Mouse (Mus musculus): ENCODE measurements around the gene Antxr2. TPM values are rescaled to one million over a fixed set of nuclear protein-coding genes. Genes with fewer than 3 reads are reported as not detected.

The Antxr2 gene
- polyA plus RNA-seq, 1 experiment from 2014 or later = 19.7 TPM

GRCm38 (mm10) chr5:97851981-97852748 lies 178.7 kb downstream of the Antxr2 start:
- no peaks in the 10 kb centered on the region for H3K36me3 ChIP-seq
- no peak overlapping the region for H3K9ac ChIP-seq
- H3K9me3 ChIP-seq = no peaks in the 10 kb centered on the region
- no peak overlapping the region for H3K4me2 ChIP-seq
- H3K27me3 ChIP-seq (replicated peaks) = no peaks in the 10 kb centered on the region
- 86% methylated on average over 5 of the region's 5 CpGs for WGBS
- no peak for ATAC-seq (ENCODE audit: insufficient read depth, low FRiP score, low read depth)
- no peaks in the 10 kb centered on the region for H3K4me1 ChIP-seq
- H3K4me3 ChIP-seq (replicated peaks) = no peak overlapping the region
- H3K27ac ChIP-seq = no peak overlapping the region

DNA sequence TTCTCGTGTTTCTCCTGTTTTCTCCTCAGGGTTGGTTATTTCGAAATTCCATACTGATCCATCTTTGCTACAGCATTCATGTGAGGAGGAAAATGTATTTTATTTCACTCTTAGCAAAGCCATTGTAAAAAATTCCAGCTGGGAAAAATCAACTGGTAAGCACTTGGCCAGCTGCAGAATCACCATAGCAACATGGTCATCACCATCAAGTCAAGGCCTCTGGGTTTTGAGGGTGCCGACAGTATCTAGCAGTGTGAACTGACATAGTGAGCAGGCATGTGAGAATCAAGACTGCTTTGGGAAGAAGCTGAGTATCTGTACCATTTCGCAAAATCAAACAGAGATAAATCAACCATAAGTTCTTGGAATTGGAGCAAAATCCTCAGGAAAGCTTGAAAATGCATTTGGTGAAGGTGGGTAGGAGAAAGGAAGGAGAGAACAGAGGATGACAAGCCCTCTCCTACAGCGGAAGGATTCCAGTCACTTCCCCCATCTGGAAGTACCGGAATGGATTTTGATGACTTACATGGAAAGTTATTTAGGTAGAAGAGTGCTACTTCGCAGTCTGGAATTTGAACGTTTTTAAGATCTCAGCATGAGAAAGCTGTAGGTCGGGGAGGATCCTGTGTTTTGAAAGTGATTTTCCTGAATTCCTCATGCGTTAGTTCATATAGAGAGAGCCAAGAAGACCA lies 183.5 kb downstream of the Antxr2 start:
- no peaks in the 10 kb centered on the region for H3K36me3 ChIP-seq
- H3K27me3 ChIP-seq (replicated peaks) = no peaks in the 10 kb centered on the region
- 54% methylated on average over 10 of the region's 10 CpGs for WGBS
- H3K27ac ChIP-seq = no peak overlapping the region
- H3K9ac ChIP-seq = no peak overlapping the region
- H3K4me3 ChIP-seq (replicated peaks) = no peak overlapping the region
- no peak for ATAC-seq (ENCODE audit: insufficient read depth, low FRiP score, low read depth)
- no peaks in the 10 kb centered on the region for H3K9me3 ChIP-seq
- H3K4me2 ChIP-seq = no peak overlapping the region
- no peaks in the 10 kb centered on the region for H3K4me1 ChIP-seq

GRCm38 (mm10) chr5:97846503-97846902 lies 184.3 kb downstream of the Antxr2 start:
- Histone ChIP-seq H3K9me3 (no peaks in the 10 kb centered on the region), H3K4me2 (no peak overlapping the region), H3K9ac (no peak overlapping the region), H3K36me3 (no peaks in the 10 kb centered on the region), H3K4me1 (no peaks in the 10 kb centered on the region), H3K27ac (no peak overlapping the region), H3K4me3 (replicated peaks) (no peak overlapping the region), H3K27me3 (replicated peaks) (no peaks in the 10 kb centered on the region)
- ATAC-seq (ENCODE audit: insufficient read depth, low FRiP score, low read depth) = no peak
- 80% methylated on average over 2 of the region's 2 CpGs for WGBS

- no peaks in the 10 kb centered on the region for H3K36me3 ChIP-seq
- WGBS = 38% methylated on average over 1 of the region's 1 CpGs
- no peak overlapping the region for H3K4me3 ChIP-seq (replicated peaks)
- no peak overlapping the region for H3K4me2 ChIP-seq
- no peak overlapping the region for H3K27ac ChIP-seq
- H3K9me3 ChIP-seq = no peaks in the 10 kb centered on the region
- no peaks in the 10 kb centered on the region for H3K4me1 ChIP-seq
- H3K27me3 ChIP-seq (replicated peaks) = no peaks in the 10 kb centered on the region
- H3K9ac ChIP-seq = no peak overlapping the region
- ATAC-seq (ENCODE audit: insufficient read depth, low FRiP score, low read depth) = no peak
Measured at GRCm38 (mm10) chr5:97842016-97842415, 188.8 kb downstream of the Antxr2 start.

- Histone ChIP-seq H3K4me2 (no peak overlapping the region), H3K9me3 (no peaks in the 10 kb centered on the region), H3K4me1 (no peaks in the 10 kb centered on the region), H3K27me3 (replicated peaks) (no peaks in the 10 kb centered on the region), H3K4me3 (replicated peaks) (no peak overlapping the region), H3K9ac (no peak overlapping the region), H3K27ac (no peak overlapping the region), H3K36me3 (no peaks in the 10 kb centered on the region)
- no peak for ATAC-seq (ENCODE audit: insufficient read depth, low FRiP score, low read depth)
Measured at GRCm38 (mm10) chr5:97839924-97840279, 190.9 kb downstream of the Antxr2 start.

- WGBS = 86% methylated on average over 3 of the region's 3 CpGs
- no peaks in the 10 kb centered on the region for H3K27me3 ChIP-seq (replicated peaks)
- no peak overlapping the region for H3K9ac ChIP-seq
- H3K4me3 ChIP-seq (replicated peaks) = no peak overlapping the region
- H3K4me2 ChIP-seq = no peak overlapping the region
- no peaks in the 10 kb centered on the region for H3K4me1 ChIP-seq
- ATAC-seq (ENCODE audit: insufficient read depth, low FRiP score, low read depth) = no peak
- H3K27ac ChIP-seq = no peak overlapping the region
- H3K36me3 ChIP-seq = no peaks in the 10 kb centered on the region
- H3K9me3 ChIP-seq = no peaks in the 10 kb centered on the region
Measured at GRCm38 (mm10) chr5:97839271-97839923, 191.4 kb downstream of the Antxr2 start.

DNA sequence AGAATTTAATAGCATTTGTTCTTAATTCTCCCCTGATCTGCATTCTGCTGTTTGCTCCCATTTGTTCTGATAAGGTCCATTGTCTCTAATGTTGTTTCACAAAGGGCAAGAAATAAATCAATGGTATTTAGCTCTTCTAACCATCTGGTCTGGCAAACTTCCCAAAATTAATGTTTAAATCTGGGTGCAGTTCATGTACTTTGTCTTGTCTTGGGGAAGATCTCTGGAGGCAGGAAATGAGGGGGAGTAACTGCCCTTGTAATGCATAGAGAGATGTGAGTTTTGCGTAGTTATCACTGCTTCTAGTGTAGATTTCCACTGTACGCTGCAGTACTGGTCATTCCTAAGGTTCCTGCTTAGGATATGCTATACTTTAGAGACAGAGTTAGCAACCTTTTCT lies 193.5 kb downstream of the Antxr2 start:
- H3K27ac ChIP-seq = no peak overlapping the region
- no peaks in the 10 kb centered on the region for H3K27me3 ChIP-seq (replicated peaks)
- no peaks in the 10 kb centered on the region for H3K36me3 ChIP-seq
- 36% methylated on average over 2 of the region's 2 CpGs for WGBS
- no peak overlapping the region for H3K4me3 ChIP-seq (replicated peaks)
- H3K9me3 ChIP-seq = no peaks in the 10 kb centered on the region
- no peaks in the 10 kb centered on the region for H3K4me1 ChIP-seq
- no peak for ATAC-seq (ENCODE audit: insufficient read depth, low FRiP score, low read depth)
- H3K9ac ChIP-seq = no peak overlapping the region
- H3K4me2 ChIP-seq = no peak overlapping the region

GRCm38 (mm10) chr5:97835418-97835817 lies 195.4 kb downstream of the Antxr2 start:
- Histone ChIP-seq H3K4me2 (no peak overlapping the region), H3K27me3 (replicated peaks) (no peaks in the 10 kb centered on the region), H3K9me3 (no peaks in the 10 kb centered on the region), H3K4me1 (no peaks in the 10 kb centered on the region), H3K36me3 (no peaks in the 10 kb centered on the region), H3K27ac (no peak overlapping the region), H3K4me3 (replicated peaks) (no peak overlapping the region), H3K9ac (no peak overlapping the region)
- ATAC-seq (ENCODE audit: insufficient read depth, low FRiP score, low read depth) = no peak
- WGBS = 68% methylated on average over 2 of the region's 2 CpGs

- Histone ChIP-seq H3K36me3 (no peaks in the 10 kb centered on the region), H3K4me3 (replicated peaks) (no peak overlapping the region), H3K4me2 (no peak overlapping the region), H3K4me1 (no peaks in the 10 kb centered on the region), H3K9me3 (no peaks in the 10 kb centered on the region), H3K27ac (no peak overlapping the region), H3K27me3 (replicated peaks) (no peaks in the 10 kb centered on the region), H3K9ac (no peak overlapping the region)
- ATAC-seq (ENCODE audit: insufficient read depth, low FRiP score, low read depth) = no peak
- WGBS = 44% methylated on average over 1 of the region's 1 CpGs
Measured at GRCm38 (mm10) chr5:97834770-97835169, 196.1 kb downstream of the Antxr2 start.

Other genes with a start within 250 kb of the Antxr2 start
- gene Prdm8, start 136.2 kb upstream of the Antxr2 start, polyA plus RNA-seq (2015; fragmentation: Nextera tagmentation; extraction: Ambion mirVana) = 0.10 TPM in 2 replicates
- 1.2 and 1.6 TPM in 2 replicates for gene Fgf5, start 223.1 kb upstream of the Antxr2 start, polyA plus RNA-seq (2015; fragmentation: Nextera tagmentation; extraction: Ambion mirVana)